In the genomic region with DNA sequence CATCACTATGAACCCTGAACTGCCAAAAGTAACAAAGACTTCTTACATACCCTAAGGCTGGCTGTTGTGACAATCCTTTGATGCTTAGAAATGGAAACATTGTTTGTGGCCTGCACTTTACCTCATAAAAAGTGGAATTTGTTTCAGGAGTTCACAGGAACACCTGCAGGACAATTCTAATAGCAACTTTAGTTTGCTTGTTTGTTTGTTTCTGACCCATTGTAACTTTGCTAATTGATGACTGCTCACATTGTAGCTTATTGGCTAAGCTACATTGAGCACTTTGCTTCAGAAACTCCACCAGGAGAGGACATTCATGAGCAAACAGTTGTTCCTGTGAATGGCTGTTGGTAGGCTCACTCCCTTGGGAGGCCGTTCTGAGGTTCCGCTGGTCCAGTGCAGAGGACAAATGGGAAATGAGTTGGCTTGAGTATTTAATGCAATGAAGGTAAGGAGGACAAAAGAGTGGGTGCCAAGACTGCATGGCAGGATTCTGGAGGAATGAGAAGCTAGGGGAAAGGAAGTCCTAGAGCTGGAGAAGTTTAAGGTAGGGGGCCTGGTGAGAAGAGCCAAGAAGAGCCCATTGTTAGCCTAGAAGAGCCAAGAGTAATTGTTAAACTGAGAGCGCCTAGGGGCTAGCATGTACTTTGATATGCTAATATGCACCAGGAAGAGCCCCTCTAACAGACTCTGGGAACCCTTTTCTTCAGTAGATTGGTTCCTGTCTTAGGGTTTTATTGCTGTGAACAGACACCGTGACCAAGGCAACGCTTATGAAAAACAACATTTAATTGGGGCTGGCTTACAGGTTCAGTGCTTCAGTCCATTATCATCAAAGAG, we compare ENCODE assay signal across 18 mouse cellular contexts.
"Had no signal": no experiment of that assay in that cellular context is flagged by ENCODE, and none has a peak within 500 bp of the region (broad histone marks: within the 10 kb centered on the region; RNA-seq: fewer than 3 reads in every experiment).

No protein-coding gene starts in this region.

- H3K4me2 ChIP-seq: liver, embryonic 13.5 days; midbrain, embryonic 11.5 days; neural tube, embryonic 12.5 days; neural tube, embryonic 15.5 days had no signal

- H3K9ac ChIP-seq: liver, embryonic 13.5 days; neural tube, embryonic 12.5 days; neural tube, embryonic 15.5 days had no signal

- H3K36me3 ChIP-seq: neural tube, embryonic 15.5 days had no signal

- H3K27ac ChIP-seq: kidney, postnatal 0 days; layer of hippocampus, adult 2 months; liver, embryonic 13.5 days; neural tube, embryonic 12.5 days; neural tube, embryonic 15.5 days had no signal

- DNase-seq: kidney, adult 2 months; kidney, postnatal 25 days; left cerebral cortex, postnatal 4 days; liver, embryonic 13.5 days; lung, adult 2 months; lung, postnatal 14 days; lung, postnatal 4 days; midbrain, embryonic 14.5 days; right cerebral cortex, adult 18-20 months; right cerebral cortex, postnatal 25 days; spleen, adult 18-20 months; thymus, postnatal 25 days had no signal

- ATAC-seq: intestine, postnatal 0 days had no signal

- H3K9me3 ChIP-seq: liver, embryonic 13.5 days; neural tube, embryonic 12.5 days; neural tube, embryonic 15.5 days had no signal

- H3K4me3 ChIP-seq: layer of hippocampus, adult 2 months; liver, embryonic 13.5 days; neural tube, embryonic 12.5 days; neural tube, embryonic 15.5 days had no signal

- H3K27me3 ChIP-seq: liver, embryonic 13.5 days; neural tube, embryonic 12.5 days; neural tube, embryonic 15.5 days had no signal
